Mouse (Mus musculus) heart, embryonic 13.5 days (tissue): ENCODE measurements around the gene Bmpr2. TPM values are rescaled to one million over a fixed set of nuclear protein-coding genes. Genes with fewer than 3 reads are reported as not detected.

Experiments used
- ATAC-seq: fragments of 200-750 bp; cut with Nextera tagmentation; 2 replicates; pipeline ENCODE4 v1.8.0; 2017; ENCODE audit warnings: moderate TSS enrichment; ENCODE audit not compliant: insufficient number of reproducible peaks, low FRiP score, low TSS enrichment; ENCODE audit errors: extremely low read depth
- H3K27ac ChIP-seq: fragments of 300-500 bp; sonication (generic); replicated peaks from 2 replicates; pipeline ENCODE4 v1.5.1; 2015; ENCODE audit warnings: moderate library complexity, mild to moderate bottlenecking, inconsistent platforms
- H3K27me3 ChIP-seq: fragments of 300-500 bp; sonication (generic); replicated peaks from 2 replicates; pipeline ENCODE4 v1.6.1; 2015; ENCODE audit warnings: mild to moderate bottlenecking, inconsistent platforms
- H3K36me3 ChIP-seq: fragments of 300-500 bp; sonication (generic); 2 replicates; pipeline ENCODE4 v1.6.1; 2015; ENCODE audit warnings: mild to moderate bottlenecking, inconsistent platforms
- H3K4me1 ChIP-seq: fragments of 300-500 bp; sonication (generic); 2 replicates; pipeline ENCODE4 v1.6.1; 2015; ENCODE audit warnings: inconsistent platforms
- H3K4me2 ChIP-seq: fragments of 300-500 bp; sonication (generic); 2 replicates; pipeline ENCODE4 v1.6.1; 2015; ENCODE audit warnings: inconsistent platforms, mild to moderate bottlenecking, moderate library complexity
- H3K4me3 ChIP-seq: fragments of 300-500 bp; sonication (generic); 2 replicates; pipeline ENCODE4 v1.5.1; 2015; ENCODE audit warnings: moderate library complexity, mild to moderate bottlenecking, inconsistent platforms
- H3K9ac ChIP-seq: fragments of 300-500 bp; sonication (generic); 2 replicates; pipeline ENCODE4 v1.6.1; 2015; ENCODE audit warnings: inconsistent platforms, mild to moderate bottlenecking, moderate library complexity
- H3K9me3 ChIP-seq: fragments of 300-500 bp; sonication (generic); 2 replicates; pipeline ENCODE4 v1.6.1; 2016; ENCODE audit warnings: inconsistent platforms
- WGBS: fragments of 180-500 bp; shearing (Covaris S2); methylation state at CpG from one replicate; pipeline ENCODE4 v1.1.7; 2015; ENCODE audit warnings: mixed read lengths; 5-methylcytosine and 5-hydroxymethylcytosine counted together
- polyA plus RNA-seq: library from polyadenylated mRNA; unstranded; fragments of >200 nt; fragmentation: Nextera tagmentation; extraction: Ambion mirVana; gene quantifications from 2 replicates; pipeline ENCODE4 v1.2.1, GENCODE M21; 2015

Gene Bmpr2
- polyA plus RNA-seq, 1 experiment from 2014 or later, result 6.1 TPM

DNA sequence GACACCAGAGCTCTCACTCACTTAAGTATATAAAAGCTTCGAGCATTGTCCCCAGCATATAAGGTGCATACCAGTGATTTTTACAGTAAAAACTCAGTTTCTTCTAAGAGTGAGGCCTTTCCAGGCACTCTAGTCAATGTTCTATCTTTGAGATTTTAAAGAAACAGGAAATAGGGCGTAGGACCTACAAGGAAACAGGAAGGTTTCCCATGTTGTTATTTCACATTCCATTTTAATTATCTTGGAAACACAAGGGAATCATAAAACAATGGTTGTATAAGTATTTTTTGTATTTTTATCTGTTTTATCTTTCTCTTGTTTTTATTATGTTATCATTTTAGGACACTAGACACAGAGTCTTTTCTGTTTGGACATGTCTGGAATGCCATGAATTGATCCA lies 34.7 kb downstream of the Bmpr2 start:
- Histone ChIP-seq H3K36me3 (0 out of 2 replicates have a peak, but pooled peaks cover 5% of the 10 kb centered on the region), H3K27ac (peak overlapping the region; percentile 50; the same call in 1 of the 2 replicates), H3K4me3 (no peak overlapping the region), H3K4me1 (peaks cover 18% of the 10 kb centered on the region), H3K9ac (no peak overlapping the region), H3K27me3 (no peaks in the 10 kb centered on the region), H3K9me3 (no peaks in the 10 kb centered on the region), H3K4me2 (no peak overlapping the region)
- 54% methylated on average over 2 of the region's 2 CpGs for WGBS
- no peak for ATAC-seq

DNA sequence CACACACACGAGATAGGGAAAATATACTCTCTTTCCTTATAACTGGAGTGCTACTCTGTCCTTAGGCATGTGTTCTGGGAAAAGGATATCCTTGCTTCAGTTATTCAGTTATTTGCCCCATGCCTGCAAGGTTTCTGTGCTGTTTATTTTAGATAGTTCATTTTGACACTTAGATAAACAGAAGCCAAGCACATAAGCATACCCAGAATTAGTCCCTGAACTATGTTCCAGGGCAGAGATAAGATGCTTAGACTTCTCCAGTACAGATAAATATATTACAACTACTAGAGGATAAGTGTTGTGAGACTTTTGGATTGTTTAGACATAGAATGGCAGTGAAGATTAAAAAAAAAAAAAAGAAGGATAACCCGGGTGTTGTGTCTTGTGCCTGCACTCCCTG lies 41.2 kb downstream of the Bmpr2 start:
- 30% methylated on average over 2 of the region's 2 CpGs for WGBS
- no peaks in the 10 kb centered on the region for H3K27me3 ChIP-seq
- no peak for ATAC-seq
- H3K36me3 ChIP-seq, result 0 out of 2 replicates have a peak, but pooled peaks cover 2% of the 10 kb centered on the region
- peak overlapping the region; percentile 63 for H3K27ac ChIP-seq
- H3K9ac ChIP-seq, result no peak overlapping the region
- no peak overlapping the region for H3K4me3 ChIP-seq
- no peak overlapping the region for H3K4me2 ChIP-seq
- H3K9me3 ChIP-seq, result no peaks in the 10 kb centered on the region
- peaks cover 21% of the 10 kb centered on the region for H3K4me1 ChIP-seq

DNA sequence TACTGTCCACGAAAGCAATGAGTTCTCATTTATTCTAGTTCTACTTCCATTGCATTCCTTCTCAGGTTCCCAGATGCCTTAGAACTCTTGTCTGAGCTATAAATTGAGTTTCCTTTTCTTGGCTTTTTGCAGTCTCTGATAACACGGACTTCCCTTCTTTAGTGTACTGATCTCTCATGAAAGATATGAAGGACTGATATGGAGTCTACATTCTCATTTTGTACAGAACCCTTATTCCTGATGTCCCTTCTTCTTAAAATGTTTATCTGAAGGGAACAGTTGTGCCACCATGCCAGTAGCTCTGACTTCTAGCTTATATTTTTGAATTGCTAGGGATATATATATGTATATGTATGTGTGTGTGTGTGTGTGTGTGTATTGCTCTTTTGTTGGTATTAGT lies 46.7 kb downstream of the Bmpr2 start:
- Histone ChIP-seq H3K27ac (no peak overlapping the region), H3K9ac (no peak overlapping the region), H3K4me1 (no peaks in the 10 kb centered on the region), H3K4me3 (no peak overlapping the region), H3K4me2 (no peak overlapping the region), H3K9me3 (no peaks in the 10 kb centered on the region), H3K27me3 (no peaks in the 10 kb centered on the region), H3K36me3 (peaks cover 10% of the 10 kb centered on the region)
- no peak for ATAC-seq
- 64% methylated on average over 2 of the region's 2 CpGs for WGBS

DNA sequence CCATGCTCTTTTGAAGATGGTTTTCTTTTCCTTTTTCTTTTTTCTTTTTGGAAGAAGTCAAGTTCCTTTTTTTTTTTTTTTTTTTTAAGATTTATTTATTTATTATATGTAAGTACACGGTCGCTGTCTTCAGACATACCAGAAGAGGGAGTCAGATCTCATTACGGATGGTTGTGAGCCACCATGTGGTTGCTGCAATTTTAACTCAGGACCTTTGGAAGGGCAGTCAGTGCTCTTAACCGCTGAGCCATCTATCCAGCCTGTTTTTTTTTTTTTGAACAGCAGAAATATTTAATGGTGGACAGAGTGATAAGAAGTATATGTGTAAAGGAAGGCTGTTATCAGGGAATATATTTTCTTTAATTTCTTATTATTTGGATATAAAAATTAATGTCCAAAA lies 49.6 kb downstream of the Bmpr2 start:
- WGBS, result 72% methylated on average over 4 of the region's 4 CpGs
- H3K4me3 ChIP-seq, result no peak overlapping the region
- no peak overlapping the region for H3K9ac ChIP-seq

DNA sequence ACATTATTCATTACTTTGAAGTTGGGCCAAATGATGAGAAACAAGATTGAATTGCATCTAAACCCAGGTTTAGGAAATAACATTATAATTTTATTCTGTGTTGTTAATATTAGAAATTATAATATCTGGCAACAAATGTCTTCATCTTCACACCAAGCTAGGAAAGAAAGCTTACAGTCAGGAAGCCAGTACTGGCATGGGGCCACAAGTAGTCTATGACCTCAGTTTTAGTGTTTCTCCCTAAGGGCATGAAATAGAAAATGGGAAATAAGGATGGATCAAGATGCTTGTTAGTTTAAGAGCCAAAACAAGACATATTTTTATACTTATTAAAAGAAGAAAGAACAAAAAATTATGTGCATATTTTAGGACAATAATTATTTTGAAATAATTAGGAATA lies 62.2 kb downstream of the Bmpr2 start:
- H3K9ac ChIP-seq, result no peak overlapping the region
- H3K27ac ChIP-seq, result no peak overlapping the region
- no peak for ATAC-seq
- H3K4me3 ChIP-seq, result no peak overlapping the region
- peaks cover 29% of the 10 kb centered on the region for H3K36me3 ChIP-seq
- no peaks in the 10 kb centered on the region; the same call in 1 of the 2 replicates for H3K4me1 ChIP-seq
- H3K9me3 ChIP-seq, result no peaks in the 10 kb centered on the region
- no peak overlapping the region for H3K4me2 ChIP-seq
- H3K27me3 ChIP-seq, result no peaks in the 10 kb centered on the region

More for the DNA sequence above, 49.6 kb downstream of the Bmpr2 start:
- H3K27me3 ChIP-seq, result no peaks in the 10 kb centered on the region
- peaks cover 38% of the 10 kb centered on the region for H3K36me3 ChIP-seq
- H3K27ac ChIP-seq, result no peak overlapping the region
- H3K4me1 ChIP-seq, result no peaks in the 10 kb centered on the region
- H3K9me3 ChIP-seq, result no peaks in the 10 kb centered on the region
- no peak overlapping the region for H3K4me2 ChIP-seq
- ATAC-seq, result no peak

DNA sequence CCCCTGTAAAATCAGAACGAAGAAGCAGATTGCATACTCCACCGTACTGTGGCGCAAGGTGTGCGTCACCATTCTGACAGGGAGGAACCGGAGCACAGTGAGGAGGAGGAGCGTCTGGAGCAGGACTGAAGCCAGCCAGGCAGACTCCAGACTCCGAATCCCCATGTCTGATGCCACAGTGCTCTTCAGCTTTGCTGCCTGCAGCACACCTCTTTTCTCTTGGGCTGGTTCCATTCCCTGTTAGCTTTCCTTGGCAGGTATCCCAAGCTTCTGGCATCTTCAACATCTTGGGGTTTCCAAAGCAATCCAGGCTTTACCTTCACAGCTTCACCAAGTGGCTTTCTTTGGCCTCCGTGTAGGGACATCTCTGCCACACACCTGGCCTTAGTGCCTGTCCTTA lies 63.4 kb downstream of the Bmpr2 start:
- peak overlapping the region; percentile 12; the same call in 1 of the 2 replicates for H3K27ac ChIP-seq
- H3K4me1 ChIP-seq, result no peaks in the 10 kb centered on the region; the same call in 1 of the 2 replicates
- no peak overlapping the region for H3K4me3 ChIP-seq
- no peaks in the 10 kb centered on the region for H3K27me3 ChIP-seq
- 79% methylated on average over 8 of the region's 8 CpGs for WGBS
- ATAC-seq, result no peak
- H3K9ac ChIP-seq, result no peak overlapping the region
- H3K36me3 ChIP-seq, result peaks cover 27% of the 10 kb centered on the region
- no peak overlapping the region for H3K4me2 ChIP-seq
- H3K9me3 ChIP-seq, result no peaks in the 10 kb centered on the region

DNA sequence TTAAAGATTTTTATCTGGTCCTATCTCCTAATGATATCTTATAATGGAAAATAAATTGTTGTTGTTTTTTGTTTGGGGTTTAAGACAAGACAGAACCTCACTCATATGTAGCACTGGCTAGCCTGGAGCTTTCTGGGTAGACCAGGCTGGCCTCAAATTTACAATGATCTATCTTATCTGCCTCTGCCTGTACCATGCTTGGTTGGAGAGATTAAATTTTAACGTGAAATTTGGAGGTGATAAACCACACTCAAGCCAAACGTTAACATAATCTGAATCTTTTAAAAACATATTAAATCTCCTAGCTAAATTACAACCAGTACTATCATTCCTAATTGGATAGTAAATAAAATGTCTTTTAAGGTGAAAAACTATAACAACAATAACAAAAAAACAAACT lies 66.2 kb downstream of the Bmpr2 start:
- Histone ChIP-seq H3K9ac (no peak overlapping the region), H3K27ac (no peak overlapping the region), H3K4me1 (peaks cover 7% of the 10 kb centered on the region), H3K4me2 (no peak overlapping the region), H3K9me3 (no peaks in the 10 kb centered on the region), H3K27me3 (no peaks in the 10 kb centered on the region), H3K4me3 (no peak overlapping the region), H3K36me3 (peaks cover 11% of the 10 kb centered on the region; the same call in 1 of the 2 replicates)
- 54% methylated on average over 2 of the region's 2 CpGs for WGBS
- no peak for ATAC-seq

DNA sequence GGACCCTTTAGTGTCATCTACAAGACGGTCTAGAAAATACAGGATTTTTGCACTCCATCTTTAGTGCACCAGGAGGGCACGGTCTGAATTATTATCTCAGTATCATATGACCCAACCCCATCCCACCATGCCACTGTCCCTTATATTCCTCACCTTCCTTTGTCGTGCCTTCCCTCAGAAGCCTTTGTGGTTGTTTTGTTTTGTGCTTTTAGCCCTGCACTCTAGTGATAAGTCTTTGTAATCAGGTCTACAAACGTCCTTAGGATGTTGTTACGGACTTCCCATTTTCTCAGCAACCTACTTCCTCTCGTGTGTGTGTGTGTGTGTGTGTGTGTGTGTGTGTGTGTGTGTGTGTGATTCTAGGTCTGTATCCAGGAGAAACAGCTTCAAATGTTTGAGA lies 67.0 kb downstream of the Bmpr2 start:
- no peak for ATAC-seq
- H3K4me2 ChIP-seq, result no peak overlapping the region
- WGBS, result 56% methylated on average over 6 of the region's 6 CpGs
- no peak overlapping the region for H3K27ac ChIP-seq
- no peak overlapping the region for H3K9ac ChIP-seq
- H3K27me3 ChIP-seq, result no peaks in the 10 kb centered on the region
- H3K4me3 ChIP-seq, result no peak overlapping the region
- peaks cover 9% of the 10 kb centered on the region; the same call in 1 of the 2 replicates for H3K36me3 ChIP-seq
- no peaks in the 10 kb centered on the region for H3K9me3 ChIP-seq
- peaks cover 7% of the 10 kb centered on the region for H3K4me1 ChIP-seq

DNA sequence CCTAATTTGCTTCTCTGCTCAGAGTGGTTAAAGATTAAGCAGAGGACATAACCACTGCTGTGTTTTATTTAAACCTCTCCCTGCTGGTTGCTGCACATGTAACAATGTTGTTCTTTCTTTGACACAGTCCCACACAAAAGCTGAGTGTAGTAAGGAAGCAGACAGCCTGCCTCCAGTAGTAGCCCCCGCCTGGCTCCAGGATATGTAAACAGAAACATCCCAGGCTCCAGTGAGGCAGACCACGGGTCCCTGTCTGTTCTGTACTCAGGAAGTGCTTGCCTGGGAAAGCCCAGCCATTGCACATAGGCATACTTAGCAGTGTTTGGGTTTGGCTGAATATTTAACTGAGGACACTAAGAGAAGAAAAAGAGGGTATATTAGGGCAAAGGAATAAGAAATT lies 70.5 kb downstream of the Bmpr2 start:
- no peak overlapping the region for H3K9ac ChIP-seq
- H3K27ac ChIP-seq, result peak overlapping the region; percentile 59
- no peaks in the 10 kb centered on the region for H3K27me3 ChIP-seq
- H3K4me1 ChIP-seq, result peaks cover 11% of the 10 kb centered on the region
- H3K9me3 ChIP-seq, result no peaks in the 10 kb centered on the region
- no peaks in the 10 kb centered on the region for H3K36me3 ChIP-seq
- WGBS, result 10% methylated on average over 2 of the region's 2 CpGs
- no peak overlapping the region for H3K4me2 ChIP-seq
- no peak overlapping the region for H3K4me3 ChIP-seq
- ATAC-seq, result no peak

DNA sequence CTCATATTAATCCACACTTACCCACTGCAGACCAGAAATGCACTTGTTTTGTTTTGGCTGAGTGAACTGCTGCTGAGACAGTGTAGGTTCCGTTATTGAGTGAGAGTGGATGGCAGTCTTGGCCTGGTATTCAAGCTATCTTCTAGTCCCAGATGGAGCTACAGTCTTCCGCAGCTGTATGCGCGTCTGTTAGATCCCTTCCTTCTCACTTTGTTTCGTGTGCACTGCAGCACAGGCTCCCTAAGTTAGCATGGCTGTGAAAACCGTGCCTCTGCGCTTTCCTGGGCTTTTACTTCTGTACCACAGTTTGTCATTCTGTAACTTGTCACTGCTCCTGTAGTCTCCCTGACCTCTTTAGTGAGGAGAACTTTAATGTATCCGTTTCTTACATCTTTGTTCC lies 85.1 kb downstream of the Bmpr2 start:
- H3K4me3 ChIP-seq, result no peak overlapping the region
- ATAC-seq, result no peak
- H3K36me3 ChIP-seq, result peaks cover 70% of the 10 kb centered on the region
- no peaks in the 10 kb centered on the region for H3K27me3 ChIP-seq
- no peak overlapping the region for H3K9ac ChIP-seq
- no peak overlapping the region for H3K4me2 ChIP-seq
- H3K9me3 ChIP-seq, result no peaks in the 10 kb centered on the region
- WGBS, result 82% methylated on average over 8 of the region's 8 CpGs
- no peak overlapping the region for H3K27ac ChIP-seq
- no peaks in the 10 kb centered on the region for H3K4me1 ChIP-seq

DNA sequence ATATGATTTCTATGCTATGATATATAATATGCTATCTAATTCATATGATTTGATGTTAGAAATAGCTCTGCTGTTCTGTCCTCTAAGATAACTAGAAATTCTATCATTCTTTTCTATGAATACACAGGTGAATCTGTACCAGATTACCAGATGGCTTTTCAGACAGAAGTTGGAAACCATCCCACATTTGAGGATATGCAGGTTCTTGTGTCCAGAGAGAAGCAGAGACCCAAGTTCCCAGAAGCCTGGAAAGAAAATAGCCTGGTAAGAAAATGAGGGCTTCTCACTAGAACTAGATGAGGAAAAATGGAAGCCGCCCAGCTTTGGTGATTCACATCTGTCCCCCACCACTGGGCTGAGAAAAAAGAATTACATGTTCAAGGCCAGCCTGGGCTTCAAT lies 95.8 kb downstream of the Bmpr2 start:
- no peaks in the 10 kb centered on the region for H3K27me3 ChIP-seq
- no peaks in the 10 kb centered on the region for H3K9me3 ChIP-seq
- no peak overlapping the region for H3K27ac ChIP-seq
- ATAC-seq, result no peak
- peaks cover 13% of the 10 kb centered on the region for H3K4me1 ChIP-seq
- 87% methylated on average over 1 of the region's 1 CpGs for WGBS
- H3K4me3 ChIP-seq, result no peak overlapping the region
- peaks cover 60% of the 10 kb centered on the region for H3K36me3 ChIP-seq
- no peak overlapping the region for H3K9ac ChIP-seq
- no peak overlapping the region for H3K4me2 ChIP-seq

DNA sequence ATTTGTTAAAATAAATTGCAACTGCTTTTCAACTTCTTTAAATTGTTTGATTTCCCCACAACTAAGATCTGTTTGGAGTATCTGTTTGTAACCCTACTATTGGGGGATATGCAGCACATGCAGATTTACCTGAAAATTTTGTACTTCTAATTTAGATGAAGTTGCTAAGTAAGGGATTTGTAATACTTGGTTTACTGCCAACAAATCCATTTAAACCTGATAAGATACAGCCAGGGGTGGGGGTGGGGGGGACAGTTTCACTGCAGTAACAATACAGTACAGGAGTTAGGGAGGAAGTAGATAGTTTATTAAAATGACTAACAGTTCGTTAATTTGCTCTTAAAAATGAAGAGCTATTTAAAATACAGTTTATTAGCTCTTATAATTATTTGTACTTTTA lies 98.9 kb downstream of the Bmpr2 start:
- Histone ChIP-seq H3K9me3 (no peaks in the 10 kb centered on the region), H3K27ac (no peak overlapping the region), H3K27me3 (no peaks in the 10 kb centered on the region), H3K4me3 (no peak overlapping the region), H3K9ac (no peak overlapping the region), H3K4me2 (no peak overlapping the region), H3K4me1 (peaks cover 13% of the 10 kb centered on the region), H3K36me3 (peaks cover 68% of the 10 kb centered on the region)
- ATAC-seq, result no peak
- WGBS, result 49% methylated on average over 1 of the region's 1 CpGs
